ENCODE assay signal across 28 mouse cellular contexts in genomic region chr19:38132481-38132880, GRCm38 (mm10). TPM values are rescaled to one million over a fixed set of nuclear protein-coding genes. Genes with fewer than 3 reads are reported as not detected.
"Had no signal": no experiment of that assay in that cellular context is flagged by ENCODE, and none has a peak within 500 bp of the region (broad histone marks: within the 10 kb centered on the region; RNA-seq: fewer than 3 reads in every experiment).

Gene Pde6c (plus strand): TSS chr19:38132781.

- H3K4me2 ChIP-seq: limb, embryonic 12.5 days; limb, embryonic 15.5 days; lung, embryonic 15.5 days; neural tube, embryonic 13.5 days; stomach, embryonic 15.5 days had no signal

- H3K27me3 ChIP-seq: limb, embryonic 12.5 days; limb, embryonic 15.5 days; lung, embryonic 15.5 days; neural tube, embryonic 13.5 days; stomach, embryonic 15.5 days had no signal

- H3K4me3 ChIP-seq: layer of hippocampus, adult 2 months; left cerebral cortex, adult 2 months; limb, embryonic 12.5 days; limb, embryonic 15.5 days; lung, embryonic 15.5 days; megakaryocyte, embryonic 14.5 days; midbrain, embryonic 10.5 days; myocyte; neural tube, embryonic 13.5 days; stomach, embryonic 15.5 days had no signal

- H3K9me3 ChIP-seq: limb, embryonic 12.5 days; limb, embryonic 15.5 days; lung, embryonic 15.5 days; midbrain, embryonic 10.5 days; neural tube, embryonic 13.5 days; stomach, embryonic 15.5 days had no signal

- H3K4me1 ChIP-seq: limb, embryonic 15.5 days; lung, embryonic 15.5 days; megakaryocyte, embryonic 14.5 days; neural tube, embryonic 13.5 days; stomach, embryonic 15.5 days had no signal

- H3K9ac ChIP-seq: limb, embryonic 12.5 days; limb, embryonic 15.5 days; lung, embryonic 15.5 days; neural tube, embryonic 13.5 days; stomach, embryonic 15.5 days had no signal

- H3K27ac ChIP-seq: hindbrain, postnatal 0 days; kidney, postnatal 0 days; layer of hippocampus, adult 2 months; left cerebral cortex, adult 2 months; limb, embryonic 12.5 days; limb, embryonic 15.5 days; lung, embryonic 15.5 days; midbrain, embryonic 10.5 days; neural tube, embryonic 13.5 days; stomach, embryonic 15.5 days had no signal

- DNase-seq: kidney, adult 18-20 months; kidney, adult 9 months; kidney, postnatal 25 days; layer of hippocampus, postnatal 36 days; lung, adult 18-20 months; lung, postnatal 10 days; lung, postnatal 36 days; right cerebral cortex, adult 18-20 months; right cerebral cortex, postnatal 14 days; right cerebral cortex, postnatal 4 days; thymus, postnatal 25 days had no signal

- ATAC-seq: hindbrain, postnatal 0 days; inflammation-experienced regulatory T-cells, adult 6 months; intestine, embryonic 16.5 days; midbrain, embryonic 16.5 days had no signal

- H3K36me3 ChIP-seq: limb, embryonic 12.5 days; limb, embryonic 15.5 days; lung, embryonic 15.5 days; midbrain, embryonic 10.5 days; neural tube, embryonic 13.5 days; stomach, embryonic 15.5 days had no signal

RNA-seq across cellular contexts. Expression of gene Pde6c, which starts in this region (rescaled TPM):
- polyA plus RNA-seq: inflammation-experienced regulatory T-cells, adult 6 months; large intestine, adult 2 months; limb, embryonic 12.5 days; limb, embryonic 15.5 days; lung, embryonic 15.5 days; midbrain, embryonic 10.5 days; midbrain, embryonic 16.5 days; myocyte; neural tube, embryonic 13.5 days; thymus, postnatal 0 days had no signal
